Mouse (Mus musculus): ENCODE results near the gene Pla2g2e.
"Not testable (repeated sequence)": the region's sequence is repeated elsewhere in the genome, so short reads cannot be mapped to it uniquely, and the experiment has no call there.

DNA sequence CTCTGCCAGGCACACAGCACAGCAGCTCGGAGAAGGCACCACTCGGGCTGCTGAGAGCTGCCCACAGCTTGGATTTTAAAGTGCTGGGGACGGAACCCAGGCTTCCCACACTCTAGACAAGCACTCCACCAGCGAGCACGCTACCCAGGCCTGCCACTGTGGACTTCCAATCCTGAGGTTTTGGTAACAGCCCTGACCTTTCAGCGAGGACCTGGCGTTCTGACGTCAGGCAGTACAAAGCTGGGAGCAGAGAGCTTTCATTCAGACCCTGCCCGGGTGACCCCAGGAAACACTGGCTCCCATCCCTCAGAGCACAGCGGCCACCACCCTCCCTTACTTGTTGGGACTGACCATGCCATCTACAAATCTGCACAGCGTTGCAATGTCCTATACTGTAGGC is 16.0 kb downstream of the Pla2g2e start:
- TF ChIP-seq CTCF, EP300 (IDR thresholded peaks at IDR 0.05; ENCODE audit: low read depth): not testable (repeated sequence)

All from liver, embryonic 14.5 days (tissue).